Mouse (Mus musculus) testis, postnatal 10 days (tissue): ENCODE results near the gene Col11a2.

Experiments used
- DNase-seq: peaks from one replicate; pipeline ENCODE4 v3.0.0; 2021; ENCODE audit warnings: low spot score

The Col11a2 gene

GRCm38 (mm10) chr17:34057224-34057623 is 18.0 kb downstream of the Col11a2 start:
- no peak for DNase-seq

GRCm38 (mm10) chr17:34068864-34069263 is 29.6 kb downstream of the Col11a2 start:
- no peak for DNase-seq

GRCm38 (mm10) chr17:34072091-34072490 is 32.9 kb downstream of the Col11a2 start:
- DNase-seq, result no peak

- peak; percentile 81 for DNase-seq
Measured at GRCm38 (mm10) chr17:34075271-34075670, 36.0 kb downstream of the Col11a2 start.

- peak; percentile 78 for DNase-seq
Measured at GRCm38 (mm10) chr17:34077549-34077948, 38.3 kb downstream of the Col11a2 start.

DNA sequence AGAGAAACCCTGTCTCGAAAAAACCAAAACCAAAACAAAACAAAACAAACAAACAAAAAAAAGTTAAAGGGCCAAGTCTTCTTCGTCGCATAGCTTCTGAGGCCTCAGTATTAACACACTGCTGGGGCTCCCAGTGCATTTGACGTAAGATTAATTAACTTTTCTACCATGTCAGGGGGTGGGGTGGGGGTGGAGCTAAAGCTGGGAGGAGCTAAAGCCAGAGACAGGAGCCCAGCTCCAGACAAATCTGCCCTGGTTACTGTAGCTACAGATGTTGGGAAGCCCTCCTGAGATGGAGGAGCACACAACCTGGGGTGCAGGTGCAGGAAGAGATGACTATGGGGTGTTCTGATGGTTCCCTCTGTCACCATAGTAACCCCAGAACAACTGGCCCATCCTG is 38.9 kb downstream of the Col11a2 start:
- DNase-seq, result no peak

DNA sequence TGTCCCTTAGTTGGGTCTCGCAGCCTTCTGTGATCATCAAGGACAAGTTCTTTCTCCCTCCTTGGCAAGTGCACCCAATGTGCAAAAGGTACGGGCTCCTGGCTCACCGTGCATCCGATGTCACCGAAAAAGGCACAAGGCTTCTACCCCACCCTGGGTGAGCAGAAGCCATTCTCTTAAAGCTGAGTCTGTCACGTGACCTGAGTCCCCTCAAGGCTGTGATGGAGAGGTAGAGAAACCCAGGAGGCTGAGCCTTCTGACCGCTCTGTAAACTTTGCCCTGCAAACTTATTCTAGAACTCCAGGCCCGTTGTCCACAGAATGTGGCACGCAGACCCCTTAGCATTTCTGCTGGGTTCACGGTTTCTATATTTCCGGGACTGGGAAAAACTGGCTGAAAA is 39.8 kb downstream of the Col11a2 start:
- DNase-seq, result no peak

DNA sequence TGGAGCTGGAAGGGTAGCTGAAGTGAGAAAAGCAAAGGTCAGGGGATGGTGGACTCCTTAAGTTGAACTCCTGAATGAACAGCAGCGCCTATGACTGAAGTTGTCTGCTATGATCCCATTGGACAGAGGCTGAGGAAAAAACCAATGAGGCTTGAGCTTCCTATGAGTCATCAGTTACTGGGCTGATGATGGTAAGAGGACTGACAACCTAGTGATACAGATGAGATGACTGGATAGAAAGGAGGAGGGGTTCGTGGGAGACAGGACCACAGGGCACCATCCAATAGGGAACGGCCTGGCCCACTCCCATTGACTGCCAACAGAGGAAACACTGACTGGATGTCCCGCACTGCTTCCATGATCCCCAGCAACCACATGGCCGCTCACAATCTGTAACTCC is 40.4 kb downstream of the Col11a2 start:
- no peak for DNase-seq

GRCm38 (mm10) chr17:34083104-34083503 is 43.9 kb downstream of the Col11a2 start:
- no peak for DNase-seq

DNA sequence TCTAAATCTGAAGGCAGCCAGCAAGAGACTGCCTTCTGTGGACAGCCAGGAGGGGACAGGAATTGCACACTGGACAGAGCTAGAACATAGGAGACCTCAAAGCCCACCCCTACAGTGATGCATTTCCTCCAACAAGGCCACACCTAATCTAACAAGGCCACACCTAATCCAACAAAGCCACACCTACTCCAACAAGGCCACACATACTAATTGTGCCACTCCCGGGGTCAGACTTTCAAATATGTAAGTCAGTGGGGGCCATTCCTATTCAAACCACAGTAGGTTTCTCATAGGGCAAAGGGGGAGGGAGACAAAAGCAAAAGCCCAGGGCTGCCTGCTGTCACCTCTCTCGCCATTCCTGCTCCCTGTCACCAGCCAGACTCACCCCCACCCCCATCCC is 48.1 kb downstream of the Col11a2 start:
- no peak for DNase-seq

DNA sequence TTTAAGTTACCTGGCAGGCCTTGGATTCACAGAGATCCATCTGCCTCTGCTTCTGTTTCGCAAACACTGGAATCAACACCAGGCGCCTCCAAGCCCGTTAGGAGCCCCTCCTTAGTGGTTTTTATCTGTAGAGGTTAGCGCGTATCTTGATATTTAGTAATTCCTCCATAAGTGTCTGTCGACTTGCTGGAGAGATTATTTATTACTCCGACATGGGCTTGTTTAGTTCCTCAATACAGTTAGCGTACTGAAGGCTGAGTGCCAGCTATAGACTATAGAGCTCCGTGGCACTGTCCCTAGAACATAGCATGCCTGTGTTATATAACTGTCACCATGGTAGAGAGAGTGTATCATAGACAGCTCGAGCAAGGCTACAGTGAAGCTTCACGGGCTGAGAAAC is 48.9 kb downstream of the Col11a2 start:
- DNase-seq, result no peak

DNA sequence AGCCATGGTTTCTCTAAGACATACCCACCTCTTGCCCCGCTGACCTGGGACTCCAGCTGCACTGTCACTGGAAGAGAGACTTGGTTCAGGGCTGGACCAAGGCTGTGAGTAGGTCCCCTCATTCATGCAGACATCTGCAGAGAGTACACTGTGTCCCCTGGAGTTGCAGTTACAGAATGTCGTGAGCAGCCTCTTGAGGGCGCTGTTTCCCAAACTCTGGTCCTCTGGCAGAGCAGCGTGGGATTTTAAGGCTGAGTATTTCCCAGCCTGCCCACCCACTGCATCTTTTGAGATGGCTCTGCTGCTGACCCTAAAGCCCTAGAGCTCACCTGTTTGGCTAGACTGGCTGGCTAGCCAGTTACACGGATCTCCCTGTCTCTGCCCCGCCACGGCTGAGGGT is 51.7 kb downstream of the Col11a2 start:
- DNase-seq, result peak; percentile 56

GRCm38 (mm10) chr17:34092197-34092875 is 53.1 kb downstream of the Col11a2 start, which contains the start of gene H2-Oa:
Gene H2-Oa, plus strand, starts transcription at chr17:34092340.
- no peak for DNase-seq

GRCm38 (mm10) chr17:34093199-34093874 is 54.1 kb downstream of the Col11a2 start:
- peak; percentile 63 for DNase-seq

DNA sequence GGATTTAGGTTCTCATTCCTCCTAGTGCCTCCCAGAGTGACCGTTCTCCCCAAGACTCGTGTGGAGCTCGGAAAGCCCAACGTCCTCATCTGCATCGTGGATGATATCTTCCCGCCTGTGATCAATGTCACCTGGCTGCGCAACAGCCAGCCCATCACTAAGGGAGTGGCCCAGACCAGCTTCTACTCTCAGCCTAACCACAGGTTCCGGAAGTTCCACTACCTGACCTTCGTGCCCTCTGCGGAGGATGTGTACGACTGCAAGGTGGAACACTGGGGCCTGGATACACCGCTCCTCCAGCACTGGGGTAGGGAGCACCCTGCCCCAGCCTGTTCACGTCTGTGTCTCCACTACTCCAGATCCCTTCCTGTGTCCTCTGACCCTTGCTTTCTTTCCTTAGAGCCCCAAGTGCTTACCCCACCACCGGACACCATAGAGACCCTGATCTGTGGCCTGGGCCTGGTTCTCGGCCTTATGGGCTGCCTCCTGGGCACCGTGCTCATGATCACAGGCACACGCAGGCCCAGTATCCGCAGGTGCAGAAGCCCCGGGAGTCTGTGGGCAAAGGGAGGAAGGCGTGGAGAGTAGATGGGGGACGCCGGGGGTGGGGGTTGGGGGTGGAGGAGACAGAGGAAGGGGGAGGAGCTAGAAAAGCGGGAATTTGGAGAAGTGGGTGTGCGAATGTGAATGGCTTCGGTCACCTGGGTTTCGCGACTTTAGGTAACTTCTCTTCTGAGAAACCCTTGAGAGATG is 55.2 kb downstream of the Col11a2 start:
- no peak for DNase-seq

DNA sequence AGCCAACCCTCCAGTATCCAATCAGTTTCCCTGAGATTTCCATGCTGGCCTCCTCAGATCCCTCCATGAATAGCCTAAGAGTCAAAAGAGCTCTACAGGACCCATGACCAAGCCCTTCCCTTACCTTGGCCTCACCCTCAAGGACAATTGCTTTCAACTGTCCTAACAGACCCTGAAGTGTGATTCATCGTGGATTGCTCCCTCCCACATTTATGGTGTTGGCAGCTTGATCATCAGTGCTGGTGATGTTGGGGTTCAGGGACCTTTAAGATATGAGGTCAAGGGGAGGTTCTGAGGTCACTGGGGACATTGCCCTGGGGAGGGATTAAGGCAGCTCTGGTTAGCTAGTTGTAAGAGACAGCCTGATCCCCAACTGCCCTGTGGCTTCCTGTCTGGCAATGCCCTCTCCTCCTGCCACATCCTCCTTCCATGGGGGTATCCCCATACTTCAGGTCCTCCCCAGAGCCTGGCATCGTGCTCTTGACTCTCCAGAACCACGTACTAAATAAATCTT is 57.3 kb downstream of the Col11a2 start:
- DNase-seq, result no peak

DNA sequence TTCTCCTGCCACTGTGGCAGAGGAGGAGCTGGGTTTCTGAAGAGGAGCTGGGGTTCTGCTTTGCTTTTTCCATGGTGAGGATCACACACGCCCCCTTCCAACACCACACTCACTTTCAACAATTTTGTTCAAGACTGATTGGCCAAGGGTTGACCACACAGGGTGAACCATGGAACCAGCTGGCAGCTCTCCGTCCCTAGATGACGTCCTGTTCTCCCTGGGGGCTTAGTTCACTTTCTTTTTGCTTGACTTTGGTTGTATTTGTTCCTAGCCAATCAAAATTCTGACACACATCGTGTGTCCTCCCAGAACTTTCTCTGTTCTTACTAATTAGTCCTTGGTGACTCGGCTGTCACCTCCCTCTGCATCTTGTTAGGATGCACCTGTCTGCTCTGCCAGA is 58.0 kb downstream of the Col11a2 start:
- no peak for DNase-seq

DNA sequence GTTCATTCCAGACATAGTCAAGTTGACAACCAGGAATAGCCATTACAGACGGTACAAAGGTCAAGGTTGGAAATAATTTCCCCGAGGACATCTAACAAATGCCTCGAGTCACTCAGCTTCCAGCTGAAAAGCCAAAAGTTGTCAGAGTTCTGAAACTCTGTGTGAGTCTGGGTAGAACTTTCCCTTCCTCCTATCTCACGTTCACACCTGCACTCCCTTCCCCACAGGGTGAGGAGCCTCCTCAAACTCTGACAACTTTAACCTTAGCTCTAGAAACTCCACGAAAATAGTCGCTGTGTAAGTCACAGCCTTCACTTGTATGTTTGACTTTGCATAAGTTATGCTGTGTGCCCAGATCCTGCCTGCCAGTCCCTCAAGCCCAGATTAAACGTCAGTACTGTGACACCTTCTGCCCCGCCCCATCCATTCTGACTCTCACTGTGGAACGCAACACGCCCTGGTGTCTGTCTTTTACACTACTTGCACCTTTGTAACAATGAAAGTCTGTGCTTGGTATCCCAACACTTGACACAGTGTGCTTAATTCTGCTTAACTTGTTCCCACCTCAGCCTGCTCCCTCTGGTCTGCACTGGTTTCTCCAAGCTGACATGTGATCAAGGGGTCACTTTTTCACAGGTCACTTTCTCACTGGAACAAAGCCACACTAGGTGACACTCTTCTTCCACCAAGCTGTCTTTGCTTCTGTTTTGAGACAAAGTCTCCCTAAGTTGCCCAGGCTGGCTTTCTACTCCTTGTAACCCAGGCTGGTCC is 59.7 kb downstream of the Col11a2 start:
- DNase-seq, result no peak

GRCm38 (mm10) chr17:34099531-34099930 is 60.3 kb downstream of the Col11a2 start:
- no peak for DNase-seq

- DNase-seq, result no peak
Measured at GRCm38 (mm10) chr17:34101185-34101584, 61.9 kb downstream of the Col11a2 start.

GRCm38 (mm10) chr17:34101604-34102032 is 62.4 kb downstream of the Col11a2 start:
- DNase-seq, result peak; percentile 97

DNA sequence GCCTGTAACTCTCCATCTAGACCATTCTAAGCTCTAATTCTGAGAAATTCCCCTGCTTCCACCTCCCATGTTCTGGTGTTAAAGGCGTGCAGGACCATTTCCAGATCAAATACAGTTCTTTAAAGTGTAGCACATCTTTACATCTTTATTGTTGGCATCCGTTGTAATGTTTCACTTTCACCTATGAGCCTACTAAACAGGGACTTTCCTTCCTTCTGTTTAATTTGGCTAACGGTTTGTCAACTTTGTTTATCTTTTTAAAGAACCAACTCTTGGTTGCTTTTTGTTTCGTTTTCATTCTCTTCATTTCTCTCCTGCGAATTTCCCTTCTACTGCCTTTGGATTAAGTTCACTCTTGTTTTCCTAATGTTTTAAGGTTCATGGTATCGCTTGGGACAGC is 63.6 kb downstream of the Col11a2 start:
- no peak for DNase-seq
